ENCODE assay signal across 8 mouse cellular contexts in genomic region chrX:169980203-169980556, GRCm38 (mm10). TPM values are rescaled to one million over a fixed set of nuclear protein-coding genes. Genes with fewer than 3 reads are reported as not detected.
DNase-seq lines count a peak whose midpoint lies in the region; ATAC-seq and TF ChIP-seq lines count a peak whose summit lies in the region.
"Not testable (repeated sequence)": the region's sequence is repeated elsewhere in the genome, so short reads cannot be mapped to it uniquely, and the experiment has no call there.

No protein-coding gene starts in this region.

- TF ChIP-seq CTCF in thymus, adult 2 months (IDR thresholded peaks at IDR 0.05; ENCODE audit: borderline replicate concordance, control insufficient read depth, extremely low read depth, insufficient read depth, low read length, poor library complexity), result not testable (repeated sequence)

- WGBS in embryonic facial prominence, embryonic 15.5 days, result 77% methylated on average over 6 of the region's 6 CpGs
- 79% methylated on average over 6 of the region's 6 CpGs for WGBS in heart, embryonic 10.5 days
- 86% methylated on average over 6 of the region's 6 CpGs for WGBS in thymus, adult 2 months

- peak overlapping the region; percentile 58 for H3K27ac ChIP-seq in brown adipose tissue, adult 24 weeks (replicated peaks; ENCODE audit: low read depth, low read length)
- H3K27ac ChIP-seq in embryonic facial prominence, embryonic 15.5 days (replicated peaks), result 0 out of 2 replicates have a peak overlapping the region, but pooled peaks have one; percentile 0
- not testable (repeated sequence) for H3K27ac ChIP-seq in heart, embryonic 10.5 days; thymus, adult 2 months (ENCODE audit: control insufficient read depth, insufficient read depth, low read length)

- peak overlapping the region; percentile 0; the same call in 1 of the 2 replicates for H3K4me3 ChIP-seq in brown adipose tissue, adult 24 weeks (ENCODE audit: insufficient read depth, low read depth, low read length)
- not testable (repeated sequence) for H3K4me3 ChIP-seq in embryonic facial prominence, embryonic 15.5 days (replicated peaks); heart, embryonic 10.5 days; thymus, adult 2 months (ENCODE audit: control insufficient read depth, insufficient read depth, low read length)

- DNase-seq in Muller cell, postnatal 12 days (ENCODE audit: inconsistent ontology term), result peak; percentile 67
- DNase-seq in heart, embryonic 10.5 days (ENCODE audit: low spot score), result peak; percentile 69
- peak; percentile 48 for DNase-seq in induced T-regulatory cell, adult 2 months (ENCODE audit: low read depth)
- DNase-seq in left cerebral cortex, adult 8-10 months (ENCODE audit: low spot score in 2 of 2), result peak; percentile 28 to 39
- peak; percentile 51 for DNase-seq in naive thymus-derived CD4-positive, alpha-beta T cell, adult 2 months (ENCODE audit: low read depth)
- peak; percentile 13 for DNase-seq in thymus, adult 2 months

- not testable (repeated sequence) for H3K27me3 ChIP-seq in embryonic facial prominence, embryonic 15.5 days; heart, embryonic 10.5 days (ENCODE audit: insufficient read depth, poor library complexity, severe bottlenecking); thymus, adult 2 months (ENCODE audit: control insufficient read depth, insufficient read depth, low read length)

- H3K4me2 ChIP-seq in embryonic facial prominence, embryonic 15.5 days (replicated peaks), result not testable (repeated sequence)

- not testable (repeated sequence) for TF ChIP-seq POLR2A in thymus, adult 2 months (IDR thresholded peaks at IDR 0.05; ENCODE audit: control insufficient read depth, extremely low read depth, insufficient read depth, low read length, poor library complexity)

- peaks cover 42% of the 10 kb centered on the region for H3K36me3 ChIP-seq in embryonic facial prominence, embryonic 15.5 days
- peaks cover 70% of the 10 kb centered on the region for H3K36me3 ChIP-seq in heart, embryonic 10.5 days
- H3K36me3 ChIP-seq in thymus, adult 2 months (ENCODE audit: control insufficient read depth, insufficient read depth, low read length), result not testable (repeated sequence)

- ATAC-seq in embryonic facial prominence, embryonic 15.5 days (ENCODE audit: insufficient number of reproducible peaks, low FRiP score, low TSS enrichment, low read depth), result not testable (repeated sequence)

- H3K4me1 ChIP-seq in brown adipose tissue, adult 24 weeks (ENCODE audit: control insufficient read depth, insufficient read depth, insufficient read length, low read length); embryonic facial prominence, embryonic 15.5 days; heart, embryonic 10.5 days; thymus, adult 2 months (replicated peaks; ENCODE audit: control insufficient read depth, insufficient read depth, low read length): not testable (repeated sequence)

- peaks cover 23% of the 10 kb centered on the region; the same call in 1 of the 2 replicates for H3K9me3 ChIP-seq in embryonic facial prominence, embryonic 15.5 days (replicated peaks)
- H3K9me3 ChIP-seq in heart, embryonic 10.5 days, result peaks cover 85% of the 10 kb centered on the region

- not testable (repeated sequence) for H3K9ac ChIP-seq in embryonic facial prominence, embryonic 15.5 days

RNA-seq across cellular contexts. Expression of gene Gm21887, which starts 29.3 kb away (rescaled TPM):
- polyA plus RNA-seq in brown adipose tissue, adult 24 weeks (2012; ENCODE audit: insufficient read depth, insufficient read length, missing spikeins), result 19.2 and 24.7 TPM in 2 replicates
- polyA plus RNA-seq in embryonic facial prominence, embryonic 15.5 days (2015; fragmentation: Nextera tagmentation; extraction: Ambion mirVana), result 190 and 192 TPM in 2 replicates
- polyA plus RNA-seq in heart, embryonic 10.5 days (2016; fragmentation: Nextera tagmentation; extraction: Ambion mirVana), result 121 and 172 TPM in 2 replicates
- 100 to 1,000 TPM in 2 of 4 experiments, 10 to 100 TPM in 2; 64.2 to 131 (median 96.7) TPM for total RNA-seq in left cerebral cortex, adult 8-10 months (2022)
- polyA plus RNA-seq in thymus, adult 2 months (2012; rRNA removed), result 1,607 and 1,995 TPM in 2 replicates

Comparison
In these comparisons a context has a peak if more than half of its experiments do, and no peak if none do; other contexts are left out.
1. DNase-seq: peak in every context shown above with its lines; median percentile 69 in heart, embryonic 10.5 days; 67 in Muller cell, postnatal 12 days; 51 in naive thymus-derived CD4-positive, alpha-beta T cell, adult 2 months; 48 in induced T-regulatory cell, adult 2 months; 34 in left cerebral cortex, adult 8-10 months; 13 in thymus, adult 2 months.